Mouse (Mus musculus): ENCODE results near the gene Gm4491.

Gm4491 gene

DNA sequence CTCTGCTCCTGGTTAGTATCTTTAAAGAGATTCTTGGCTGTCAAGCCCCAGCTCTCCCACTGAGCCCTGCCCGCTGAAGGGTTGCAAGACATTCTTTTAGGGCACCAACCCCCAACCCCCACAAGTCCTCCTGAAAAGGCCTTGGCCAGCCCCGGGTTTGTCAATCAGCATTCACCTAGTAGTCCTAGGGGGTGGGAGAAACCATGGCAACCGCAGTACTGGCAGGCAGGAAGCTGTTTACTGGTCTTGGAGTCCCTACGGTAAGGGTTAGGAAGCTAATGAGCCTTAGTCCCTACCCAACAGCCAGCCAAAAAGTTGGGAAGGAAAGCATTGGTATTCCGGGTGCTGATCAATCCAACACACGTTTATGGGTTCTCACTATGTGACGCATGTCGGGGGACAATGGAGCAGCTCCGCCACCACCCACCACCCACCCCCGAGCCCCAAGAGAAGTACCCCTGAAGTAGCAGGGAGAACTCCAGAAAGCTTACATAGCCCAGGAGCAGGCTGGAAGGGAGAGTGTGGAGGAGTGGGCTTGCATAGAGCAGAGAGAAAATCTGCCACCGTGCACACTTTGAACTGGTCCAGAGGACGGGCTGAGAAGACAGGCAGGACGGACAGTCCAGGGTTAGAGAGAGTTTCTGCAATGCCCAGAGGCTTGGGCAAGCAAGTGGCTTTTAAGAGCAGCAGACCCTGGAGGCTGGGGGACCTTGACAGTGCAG lies at the start of gene Gm4491:
Gene Gm4491 (minus strand): TSS at position 61 of the 722 bp plus-strand sequence.
- peak; percentile 65 for DNase-seq

DNA sequence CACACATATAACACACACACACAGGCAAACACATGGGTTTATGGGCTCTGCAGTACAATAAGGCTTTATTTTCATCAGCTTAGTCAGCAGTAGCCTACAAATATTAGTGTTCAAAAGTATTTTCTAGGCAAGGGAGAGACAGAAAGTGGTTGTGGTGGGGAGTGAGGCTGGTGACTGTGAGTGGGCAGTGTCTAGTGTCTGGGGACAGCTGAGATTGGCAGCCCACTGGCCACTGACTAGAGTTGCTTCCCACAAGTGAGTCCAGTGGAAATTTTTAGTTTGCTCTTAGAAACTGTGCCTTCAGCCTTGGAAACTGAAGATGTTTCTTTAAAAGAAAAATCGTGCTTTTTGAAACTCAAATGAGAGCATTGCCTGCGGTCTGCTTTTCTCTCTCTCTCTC lies 46.1 kb upstream of the Gm4491 start:
- DNase-seq = no peak

- peak; percentile 18 for DNase-seq
Measured at GRCm38 (mm10) chr14:57161201-57161600, 45.5 kb upstream of the Gm4491 start.

DNA sequence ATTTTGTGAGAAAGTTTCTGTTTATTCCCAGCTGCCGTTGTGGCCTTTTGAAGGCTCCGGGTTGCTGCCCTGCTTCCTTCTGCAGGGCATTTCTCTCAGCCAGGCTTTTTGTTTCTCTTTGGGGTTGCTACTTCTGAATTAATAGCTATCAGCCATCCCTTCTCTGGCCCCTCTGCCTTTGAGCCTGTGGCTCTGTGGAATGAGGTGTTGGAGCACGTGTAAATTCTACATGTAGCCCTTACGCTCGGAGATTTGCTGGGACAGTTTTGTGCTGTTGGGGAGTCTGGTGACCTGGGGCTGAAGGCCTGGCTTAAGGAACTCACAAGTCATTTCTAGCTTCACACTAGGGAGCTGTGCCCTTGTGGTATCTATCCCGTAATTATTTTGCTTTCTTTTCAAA lies 39.2 kb upstream of the Gm4491 start:
- no peak for DNase-seq

DNA sequence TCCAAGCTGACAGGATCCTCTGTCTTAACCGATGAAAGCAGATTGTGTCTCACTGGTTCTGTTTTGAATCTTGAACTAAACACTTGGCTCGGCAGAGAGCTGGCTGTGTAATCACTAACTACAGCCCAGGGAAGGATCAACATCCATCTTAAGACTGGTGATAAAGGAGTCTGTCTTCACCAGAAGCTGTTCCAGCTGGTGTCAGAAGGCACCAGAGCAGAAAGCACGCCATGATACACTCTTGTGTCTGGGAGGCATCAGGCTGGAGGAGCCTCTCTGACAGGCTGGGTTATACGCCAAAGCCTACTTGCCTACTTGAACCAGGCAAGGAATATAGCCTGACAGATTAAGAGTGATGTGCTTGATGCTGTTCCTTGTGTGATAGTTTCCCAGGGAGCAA lies 30.1 kb upstream of the Gm4491 start:
- no peak for DNase-seq

- DNase-seq = no peak
Measured at GRCm38 (mm10) chr14:57135265-57135664, 19.6 kb upstream of the Gm4491 start.

- no peak for DNase-seq
Measured at GRCm38 (mm10) chr14:57133161-57133661, 17.5 kb upstream of the Gm4491 start, which contains the start of gene Gjb6. TSS of gene Gjb6 (minus strand) at chr14:57133611.

GRCm38 (mm10) chr14:57127383-57127782 lies 11.7 kb upstream of the Gm4491 start:
- DNase-seq = no peak

DNA sequence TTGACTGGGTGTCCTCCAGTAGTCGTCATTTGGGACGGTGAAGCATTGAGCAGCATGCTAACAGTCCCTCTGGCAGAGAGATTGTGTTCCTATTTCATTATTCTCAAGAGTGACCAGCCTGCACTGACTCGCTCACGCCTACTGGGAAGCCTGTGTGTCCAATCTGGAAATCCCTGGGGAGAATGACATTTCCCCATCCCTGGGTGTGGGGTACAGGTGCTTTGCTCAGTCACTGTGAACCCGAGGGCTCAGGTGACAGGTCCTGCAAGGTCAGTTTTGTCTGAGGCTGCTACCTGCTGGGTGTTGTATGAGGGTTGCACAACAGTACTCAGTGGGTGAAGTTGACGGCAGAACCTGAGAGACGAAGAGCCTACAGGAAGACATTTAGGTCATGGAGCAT lies 6.6 kb upstream of the Gm4491 start:
- DNase-seq = no peak

GRCm38 (mm10) chr14:57109194-57109593 lies 6.5 kb downstream of the Gm4491 start:
- peak; percentile 68 for DNase-seq

GRCm38 (mm10) chr14:57107916-57108315 lies 7.8 kb downstream of the Gm4491 start:
- no peak for DNase-seq

GRCm38 (mm10) chr14:57107091-57107490 lies 8.6 kb downstream of the Gm4491 start:
- DNase-seq = no peak

DNA sequence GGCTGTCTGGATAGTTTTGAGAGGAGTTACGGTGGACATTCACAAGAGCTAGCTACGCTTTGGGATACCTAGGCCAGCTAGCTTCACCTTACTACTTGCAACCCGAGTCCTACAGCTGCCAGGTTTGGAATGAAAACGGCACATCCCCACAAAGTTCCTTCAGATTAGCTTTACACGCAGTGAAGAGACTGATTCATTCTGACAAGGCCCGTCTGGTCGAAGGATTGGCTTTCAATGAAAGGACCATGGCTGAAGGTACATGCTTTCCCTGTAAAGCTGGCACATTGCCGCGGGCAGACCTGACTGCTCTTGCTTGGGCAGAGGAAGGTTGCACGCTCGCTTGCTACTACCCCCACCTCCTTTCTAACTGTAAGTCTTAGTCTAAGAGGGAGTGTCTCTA lies 10.0 kb downstream of the Gm4491 start:
- DNase-seq = no peak

DNA sequence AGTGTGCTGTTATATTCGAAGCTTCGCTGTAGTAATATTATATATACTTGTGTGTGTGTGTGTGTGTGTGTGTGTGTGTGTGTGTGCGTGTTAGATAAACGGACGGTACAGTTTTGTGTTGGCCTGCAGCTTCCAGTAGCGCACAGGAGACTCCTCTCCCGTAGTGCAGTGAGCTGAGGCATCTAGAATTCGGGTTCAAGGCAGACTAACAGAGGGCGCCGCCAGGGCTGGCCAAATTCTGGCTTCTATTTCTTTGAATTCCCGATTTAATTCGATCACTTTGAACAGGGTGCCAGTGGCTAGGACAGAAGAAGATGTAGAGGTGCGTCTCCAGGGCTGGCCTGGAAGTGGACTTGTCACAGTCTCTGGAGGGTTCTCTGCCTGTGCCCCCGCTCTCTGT lies 10.6 kb downstream of the Gm4491 start:
- no peak for DNase-seq

GRCm38 (mm10) chr14:57104106-57105023 lies 11.3 kb downstream of the Gm4491 start, which contains the start of gene Gjb2:
TSS of gene Gjb2 (minus strand) at chr14:57104702.
- DNase-seq = peak; percentile 73

DNA sequence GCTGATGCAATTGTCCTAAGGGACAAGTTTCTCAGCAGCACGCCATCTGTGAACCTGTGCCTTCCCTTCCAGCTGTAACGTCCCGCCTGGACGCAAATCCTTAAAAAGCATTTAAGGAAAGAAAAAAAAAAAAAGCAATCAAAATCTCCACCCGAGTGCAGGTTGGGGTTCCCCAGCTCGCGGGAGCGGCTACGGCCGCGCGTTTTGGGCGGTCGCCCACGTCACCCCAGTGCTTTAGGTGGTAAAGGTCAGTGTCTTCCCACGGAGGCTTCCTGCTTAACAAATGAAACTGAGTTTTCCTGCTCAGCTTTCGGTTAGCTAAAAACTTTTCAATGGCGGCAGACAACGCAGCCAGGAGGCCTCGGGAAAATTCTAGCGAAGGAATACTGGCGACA lies 12.0 kb downstream of the Gm4491 start:
- DNase-seq = no peak

DNA sequence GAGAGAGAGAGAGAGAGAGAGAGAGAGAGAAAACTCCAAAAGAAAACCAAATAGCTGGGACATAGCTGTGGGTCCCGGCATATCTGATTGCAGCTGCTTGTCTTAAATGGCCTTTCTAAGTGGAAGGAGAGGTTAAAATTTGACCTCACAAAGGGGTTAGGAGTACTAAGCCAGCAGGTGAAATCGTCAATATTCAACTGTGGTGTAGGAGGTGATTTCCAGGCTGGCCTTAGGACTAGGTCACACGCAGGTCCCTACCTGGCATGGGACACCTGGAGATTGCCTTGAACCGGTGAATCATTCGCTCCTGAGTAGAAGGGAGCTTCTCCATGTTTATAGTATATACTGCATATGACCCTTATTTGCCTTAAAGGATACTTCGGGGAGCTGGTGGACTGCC lies 12.6 kb downstream of the Gm4491 start:
- DNase-seq = no peak

DNA sequence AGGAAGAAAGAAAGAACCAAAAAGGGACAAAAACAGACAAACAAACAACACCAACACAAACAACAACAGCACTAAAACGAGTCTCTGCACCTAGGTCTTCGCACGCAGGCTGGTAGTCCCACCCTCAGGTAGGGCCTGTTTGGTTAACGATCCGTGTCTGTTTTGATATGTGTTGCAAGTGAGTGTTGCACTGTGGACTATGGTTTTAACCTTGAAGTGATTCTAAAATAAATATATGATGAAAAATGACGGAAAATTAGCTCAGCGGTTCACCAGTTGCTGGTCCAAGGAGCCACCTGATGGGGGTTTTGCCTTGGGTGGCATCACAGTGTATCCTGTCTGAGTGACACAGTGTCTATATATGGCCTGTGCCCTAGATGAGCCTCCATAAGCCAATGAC lies 14.1 kb downstream of the Gm4491 start:
- no peak for DNase-seq

DNA sequence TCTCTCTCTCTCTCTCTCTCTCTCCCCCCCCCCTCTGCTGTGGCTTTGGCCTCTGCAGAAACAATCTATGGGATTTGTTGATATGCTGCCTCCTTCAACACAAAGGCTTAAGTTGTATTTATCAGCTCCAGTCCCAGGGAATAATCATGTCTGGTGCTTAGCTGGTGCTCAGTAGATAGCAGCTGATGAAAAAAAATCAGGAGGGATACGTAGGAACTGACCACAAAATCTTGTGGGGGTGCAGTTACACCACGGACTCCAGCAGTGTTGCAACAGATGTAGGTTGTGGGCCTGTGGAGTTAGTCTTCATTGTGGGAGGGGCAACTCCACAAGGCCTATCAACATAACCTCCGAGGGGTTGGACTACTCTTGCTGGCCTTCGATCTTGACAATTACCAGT lies 19.8 kb downstream of the Gm4491 start:
- DNase-seq = no peak

DNA sequence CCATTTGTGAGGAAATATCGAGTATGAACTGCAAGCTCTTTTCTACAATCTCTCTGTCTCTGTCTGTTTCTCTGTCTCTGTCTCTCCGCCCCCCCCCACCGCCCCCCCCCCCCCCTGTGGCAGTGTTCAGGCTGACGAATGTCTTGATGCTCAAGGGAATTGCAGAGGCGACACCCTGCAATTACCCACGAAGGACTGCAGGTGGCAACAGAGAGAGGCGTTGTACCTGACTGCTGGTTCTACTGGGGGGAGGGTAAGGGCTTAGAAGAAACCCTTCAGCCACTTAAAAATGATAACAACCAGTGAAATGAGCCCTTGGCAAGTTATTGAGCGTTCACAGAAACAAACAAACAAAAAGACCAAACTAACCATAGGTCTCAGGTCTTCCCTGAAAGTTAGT lies 22.7 kb downstream of the Gm4491 start:
- peak; percentile 69 for DNase-seq

GRCm38 (mm10) chr14:57090001-57090400 lies 25.7 kb downstream of the Gm4491 start:
- no peak for DNase-seq

DNA sequence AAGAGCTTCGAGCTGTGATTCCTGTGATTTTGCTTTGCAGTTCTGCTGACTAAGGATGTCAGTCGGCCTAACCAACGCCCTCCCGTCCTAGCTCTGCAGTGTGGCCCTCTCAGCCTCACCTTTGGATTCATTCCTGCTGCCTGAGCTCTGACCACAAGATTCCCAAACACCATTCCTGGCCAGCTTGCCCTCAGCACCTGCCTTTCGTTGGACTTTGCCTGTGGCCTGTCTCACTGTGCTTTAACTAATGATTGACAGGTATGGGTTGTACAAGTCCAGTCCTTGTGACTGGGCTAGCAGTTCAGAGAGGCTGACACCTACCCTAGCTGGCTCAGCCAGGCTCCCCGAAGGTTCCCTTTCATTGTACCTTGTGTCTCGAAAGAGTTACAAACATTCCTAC lies 26.6 kb downstream of the Gm4491 start:
- DNase-seq = no peak

GRCm38 (mm10) chr14:57084180-57084668 lies 31.5 kb downstream of the Gm4491 start:
- DNase-seq = no peak

- no peak for DNase-seq
Measured at GRCm38 (mm10) chr14:57082863-57083262, 32.8 kb downstream of the Gm4491 start.

Data from embryo, embryonic 11 days (tissue).